In genomic region chr9:47527741-47528140, GRCm38 (mm10) we compare ENCODE assay signal across 24 mouse cellular contexts. TPM values are rescaled to one million over a fixed set of nuclear protein-coding genes. Genes with fewer than 3 reads are reported as not detected.
DNase-seq lines count a peak whose midpoint lies in the region; ATAC-seq lines count a peak whose summit lies in the region.
"Had no signal": no experiment of that assay in that cellular context is flagged by ENCODE, and none has a peak within 500 bp of the region (broad histone marks: within the 10 kb centered on the region; RNA-seq: fewer than 3 reads in every experiment).

No protein-coding gene starts in this region.

- peaks cover 6% of the 10 kb centered on the region for H3K4me1 ChIP-seq in forebrain, embryonic 14.5 days (ENCODE audit: control insufficient read depth, insufficient read depth, low read length)
- H3K4me1 ChIP-seq in forebrain, embryonic 13.5 days = peaks cover 17% of the 10 kb centered on the region

- no peak overlapping the region for H3K9ac ChIP-seq in forebrain, embryonic 14.5 days (ENCODE audit: low read length)
- no peak overlapping the region for H3K9ac ChIP-seq in forebrain, embryonic 13.5 days
- H3K9ac ChIP-seq: heart, embryonic 12.5 days; limb, embryonic 15.5 days; liver, embryonic 14.5 days; lung, embryonic 14.5 days; midbrain, embryonic 13.5 days; stomach, embryonic 15.5 days had no signal

- H3K27me3 ChIP-seq in forebrain, embryonic 14.5 days (replicated peaks; ENCODE audit: control insufficient read depth, insufficient read depth, low read length) = no peaks in the 10 kb centered on the region
- H3K27me3 ChIP-seq in forebrain, embryonic 13.5 days = no peaks in the 10 kb centered on the region

- H3K27ac ChIP-seq in forebrain, embryonic 14.5 days (ENCODE audit: low read depth, low read length) = no peak overlapping the region
- H3K27ac ChIP-seq in forebrain, embryonic 13.5 days = no peak overlapping the region
- H3K27ac ChIP-seq: embryonic facial prominence, embryonic 10.5 days; hindbrain, embryonic 10.5 days; hindbrain, postnatal 0 days; limb, embryonic 15.5 days; liver, embryonic 14.5 days; midbrain, embryonic 13.5 days; stomach, embryonic 15.5 days had no signal

- no peaks in the 10 kb centered on the region for H3K9me3 ChIP-seq in forebrain, embryonic 14.5 days (replicated peaks; ENCODE audit: control insufficient read depth, low read length)
- H3K9me3 ChIP-seq in forebrain, embryonic 13.5 days (replicated peaks) = no peaks in the 10 kb centered on the region
- H3K9me3 ChIP-seq: embryonic facial prominence, embryonic 10.5 days; heart, embryonic 12.5 days; hindbrain, embryonic 10.5 days; limb, embryonic 15.5 days; midbrain, embryonic 13.5 days; stomach, embryonic 15.5 days had no signal

- 78% methylated on average over 5 of the region's 5 CpGs for WGBS in forebrain, embryonic 14.5 days
- 80% methylated on average over 5 of the region's 5 CpGs for WGBS in forebrain, embryonic 13.5 days

- H3K4me3 ChIP-seq in forebrain, embryonic 14.5 days (ENCODE audit: low read depth, low read length) = no peak overlapping the region
- H3K4me3 ChIP-seq in forebrain, embryonic 13.5 days = no peak overlapping the region
- H3K4me3 ChIP-seq: embryonic facial prominence, embryonic 10.5 days; heart, embryonic 12.5 days; hindbrain, embryonic 10.5 days; limb, embryonic 15.5 days; midbrain, embryonic 13.5 days; stomach, embryonic 15.5 days had no signal

- DNase-seq in forebrain, embryonic 14.5 days (ENCODE audit: low spot score) = peak; percentile 31
- peak; percentile 29 for DNase-seq in heart, adult 11 months
- no peak for DNase-seq in heart, adult 9 months (ENCODE audit: low spot score in 2 of 2)
- DNase-seq in right cerebral cortex, postnatal 10 days (ENCODE audit: low spot score in 2 of 2) = peak; percentile 47 to 56
- no peak for DNase-seq in right cerebral cortex, postnatal 14 days
- DNase-seq in gastrocnemius, postnatal 10 days = no peak
- DNase-seq: adrenal gland, postnatal 14 days; cerebellum, postnatal 10 days; heart, postnatal 10 days; kidney, postnatal 36 days; lung, embryonic 14.5 days; thymus, adult 18-20 months; thymus, postnatal 36 days had no signal

- H3K36me3 ChIP-seq in forebrain, embryonic 14.5 days (ENCODE audit: control insufficient read depth, insufficient read depth, low read length) = no peaks in the 10 kb centered on the region
- no peaks in the 10 kb centered on the region for H3K36me3 ChIP-seq in forebrain, embryonic 13.5 days (ENCODE audit: poor library complexity, severe bottlenecking)
- H3K36me3 ChIP-seq: embryonic facial prominence, embryonic 10.5 days; heart, embryonic 12.5 days; hindbrain, embryonic 10.5 days; limb, embryonic 15.5 days; midbrain, embryonic 13.5 days; stomach, embryonic 15.5 days had no signal

- H3K4me2 ChIP-seq in forebrain, embryonic 14.5 days (ENCODE audit: low read length) = no peak overlapping the region
- H3K4me2 ChIP-seq in forebrain, embryonic 13.5 days = no peak overlapping the region
- H3K4me2 ChIP-seq: heart, embryonic 12.5 days; limb, embryonic 15.5 days; lung, embryonic 14.5 days; midbrain, embryonic 13.5 days; stomach, embryonic 15.5 days had no signal

- ATAC-seq in forebrain, embryonic 14.5 days = no peak
- ATAC-seq in forebrain, embryonic 13.5 days = no peak
- ATAC-seq: hindbrain, postnatal 0 days; intestine, embryonic 16.5 days; midbrain, embryonic 13.5 days had no signal

RNA-seq across cellular contexts. Expression of gene Cadm1, which starts 2.2 kb away (rescaled TPM):
- polyA plus RNA-seq in forebrain, embryonic 14.5 days (2014; fragmentation: Nextera tagmentation; extraction: Ambion mirVana) = 206 and 247 TPM in 2 replicates
- polyA plus RNA-seq in forebrain, embryonic 13.5 days (2015; fragmentation: Nextera tagmentation; extraction: Ambion mirVana) = 140 TPM in 2 replicates
- total RNA-seq in gastrocnemius, postnatal 10 days (2021) = 10 to 100 TPM in 1 of 2 experiments, 1 to 10 TPM in 1; 7.4 to 10.7 TPM
- total RNA-seq: granulocyte monocyte progenitor cell, adult 5-6 weeks had no signal

Comparison
In these comparisons a context has a peak if more than half of its experiments do, and no peak if none do; other contexts are left out.
1. DNase-seq: peak in forebrain, embryonic 14.5 days (single experiment), heart, adult 11 months (single experiment) and right cerebral cortex, postnatal 10 days (2 of 2); none in heart, adult 9 months (0 of 2), right cerebral cortex, postnatal 14 days (single experiment) and gastrocnemius, postnatal 10 days (single experiment).